Mouse (Mus musculus) lung, embryonic 16.5 days (tissue): ENCODE data around the gene Il27. TPM values are rescaled to one million over a fixed set of nuclear protein-coding genes. Genes with fewer than 3 reads are reported as not detected.

ENCODE experiments used
- ATAC-seq: fragments of 200-750 bp; cut with Nextera tagmentation; 2 replicates; pipeline ENCODE4 v1.8.0; 2017; ENCODE audit warnings: low read depth, mild to moderate bottlenecking, moderate library complexity
- H3K27ac ChIP-seq: fragments of 300-500 bp; sonication (generic); 2 replicates; pipeline ENCODE4 v1.5.1; 2014; ENCODE audit warnings: mild to moderate bottlenecking, control low read depth, low read length
- H3K27me3 ChIP-seq: fragments of 300-500 bp; sonication (generic); 2 replicates; pipeline ENCODE4 v1.6.1; 2014; ENCODE audit warnings: low read depth, low read length, mixed read lengths; ENCODE audit not compliant: control insufficient read depth, insufficient read depth
- H3K36me3 ChIP-seq: fragments of 300-500 bp; sonication (generic); 2 replicates; pipeline ENCODE4 v1.6.1; 2014; ENCODE audit warnings: low read length; ENCODE audit not compliant: control insufficient read depth, insufficient read depth
- H3K4me1 ChIP-seq: fragments of 300-500 bp; sonication (generic); replicated peaks from 2 replicates; pipeline ENCODE4 v1.6.1; 2014; ENCODE audit warnings: low read length, mixed read lengths; ENCODE audit not compliant: control insufficient read depth, insufficient read depth
- H3K4me2 ChIP-seq: fragments of 300-500 bp; sonication (generic); 2 replicates; pipeline ENCODE4 v1.6.1; 2014; ENCODE audit warnings: low read depth, low read length, control low read depth
- H3K4me3 ChIP-seq: fragments of 300-500 bp; sonication (generic); 2 replicates; pipeline ENCODE4 v1.5.1; 2014; ENCODE audit warnings: mild to moderate bottlenecking, low read length, control low read depth
- H3K9ac ChIP-seq: fragments of 300-500 bp; sonication (generic); 2 replicates; pipeline ENCODE4 v1.6.1; 2014; ENCODE audit warnings: low read length, control low read depth
- H3K9me3 ChIP-seq: fragments of 300-500 bp; sonication (generic); 2 replicates; pipeline ENCODE4 v1.6.1; 2016; ENCODE audit warnings: low read length; ENCODE audit not compliant: control insufficient read depth
- WGBS: fragments of 180-500 bp; shearing (Covaris S2); extraction: QIAGEN DNeasy Blood & Tissue Kit; methylation state at CpG from one replicate; pipeline ENCODE4 v1.1.7; 2014; 5-methylcytosine and 5-hydroxymethylcytosine counted together
- polyA plus RNA-seq: library from polyadenylated mRNA; unstranded; fragments of >200 nt; fragmentation: Nextera tagmentation; extraction: Ambion mirVana; gene quantifications from 2 replicates; pipeline ENCODE4 v1.2.1, GENCODE M21; 2015

Il27 gene
- polyA plus RNA-seq, 1 experiment from 2014 or later = not detected

DNA sequence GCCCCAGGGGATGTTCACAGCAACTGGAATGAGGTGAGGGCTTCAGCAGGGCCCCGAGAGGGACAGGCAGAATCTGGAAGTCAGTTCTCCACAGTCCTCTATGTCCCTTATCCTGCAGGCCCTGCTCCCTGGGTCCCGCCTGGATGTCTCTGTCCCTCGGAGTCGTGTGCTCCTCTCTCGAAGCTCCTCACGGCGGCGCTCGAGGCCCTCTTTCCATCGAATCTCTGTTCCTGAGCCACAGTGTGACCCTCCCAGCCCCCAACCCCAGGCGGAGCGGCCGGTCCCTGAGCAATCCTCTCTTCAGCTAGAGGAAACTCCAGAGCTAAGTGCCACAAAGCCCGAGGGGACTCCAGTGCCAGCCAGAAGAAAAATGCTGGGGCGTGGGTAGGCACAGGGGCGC is 7.0 kb downstream of the Il27 start:
- ATAC-seq = peak; percentile 63
- Histone ChIP-seq H3K9me3 (no peaks in the 10 kb centered on the region), H3K27me3 (no peaks in the 10 kb centered on the region), H3K4me3 (no peak overlapping the region), H3K9ac (peak overlapping the region; percentile 39; the same call in 1 of the 2 replicates), H3K36me3 (no peaks in the 10 kb centered on the region), H3K4me2 (peak overlapping the region; percentile 6; the same call in 1 of the 2 replicates), H3K4me1 (peaks cover 3% of the 10 kb centered on the region), H3K27ac (no peak overlapping the region)
- 8% methylated on average over 16 of the region's 16 CpGs for WGBS

DNA sequence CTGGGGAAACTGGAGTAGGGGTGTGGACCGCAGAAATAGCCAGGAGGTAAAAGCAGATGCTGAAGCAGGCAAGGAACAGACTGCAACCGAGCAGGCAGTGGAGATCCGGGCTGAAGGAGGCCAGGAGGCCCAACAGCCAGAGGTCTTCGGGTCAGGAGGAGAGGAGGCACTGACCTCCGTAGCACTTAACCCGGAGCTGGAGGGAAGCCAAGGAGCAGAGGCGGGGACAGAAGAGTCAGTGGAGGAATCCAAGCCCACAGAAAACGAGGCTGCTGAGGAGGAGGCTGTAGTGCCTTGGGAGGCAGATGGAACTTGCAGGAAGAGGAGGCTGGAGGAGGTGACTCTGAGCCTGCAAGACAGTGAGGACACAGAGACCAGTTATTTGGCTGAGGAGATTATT is 7.9 kb downstream of the Il27 start:
- H3K9ac ChIP-seq = peak overlapping the region; percentile 16; the same call in 1 of the 2 replicates
- no peaks in the 10 kb centered on the region for H3K9me3 ChIP-seq
- 25% methylated on average over 8 of the region's 8 CpGs for WGBS
- H3K4me1 ChIP-seq = peaks cover 6% of the 10 kb centered on the region
- no peak overlapping the region for H3K27ac ChIP-seq
- H3K4me2 ChIP-seq = no peak overlapping the region
- H3K27me3 ChIP-seq = no peaks in the 10 kb centered on the region
- H3K36me3 ChIP-seq = no peaks in the 10 kb centered on the region
- ATAC-seq = no peak
- no peak overlapping the region for H3K4me3 ChIP-seq

DNA sequence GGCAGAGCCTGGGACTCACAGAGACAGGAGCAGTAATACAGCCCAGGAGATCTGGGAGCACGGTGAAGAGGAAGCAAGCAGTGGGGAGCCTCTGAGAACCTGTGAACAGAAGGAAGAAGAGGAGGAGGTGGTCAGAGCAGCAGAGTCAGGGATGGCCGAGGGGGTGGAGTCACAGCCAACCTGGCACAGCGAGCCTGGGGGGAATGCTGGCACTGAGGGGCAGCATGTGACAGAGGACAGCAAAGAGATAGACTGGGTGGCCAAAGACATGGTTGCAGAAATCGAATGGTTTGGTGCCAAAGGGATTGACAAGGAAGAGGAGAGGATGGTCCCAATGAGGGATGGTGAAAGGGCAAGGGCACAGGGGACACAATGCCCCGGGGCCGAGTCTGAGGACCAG is 9.0 kb downstream of the Il27 start, which contains the start of gene Cln3:
Gene Cln3 (minus strand): TSS at position 101 of the 400 bp plus-strand sequence.
- Histone ChIP-seq H3K27ac (no peak within 1 kb of the TSS), H3K4me1 (peaks cover 6% of the 10 kb centered on the region), H3K36me3 (no peaks in the 10 kb centered on the region), H3K9me3 (no peaks in the 10 kb centered on the region), H3K9ac (peak within 1 kb of the TSS; percentile 16; the same call in 1 of the 2 replicates), H3K4me3 (no peak within 1 kb of the TSS), H3K4me2 (no peak within 1 kb of the TSS), H3K27me3 (no peaks in the 10 kb centered on the region)
- WGBS = 65% methylated on average over 6 of the region's 6 CpGs
- no peak for ATAC-seq

DNA sequence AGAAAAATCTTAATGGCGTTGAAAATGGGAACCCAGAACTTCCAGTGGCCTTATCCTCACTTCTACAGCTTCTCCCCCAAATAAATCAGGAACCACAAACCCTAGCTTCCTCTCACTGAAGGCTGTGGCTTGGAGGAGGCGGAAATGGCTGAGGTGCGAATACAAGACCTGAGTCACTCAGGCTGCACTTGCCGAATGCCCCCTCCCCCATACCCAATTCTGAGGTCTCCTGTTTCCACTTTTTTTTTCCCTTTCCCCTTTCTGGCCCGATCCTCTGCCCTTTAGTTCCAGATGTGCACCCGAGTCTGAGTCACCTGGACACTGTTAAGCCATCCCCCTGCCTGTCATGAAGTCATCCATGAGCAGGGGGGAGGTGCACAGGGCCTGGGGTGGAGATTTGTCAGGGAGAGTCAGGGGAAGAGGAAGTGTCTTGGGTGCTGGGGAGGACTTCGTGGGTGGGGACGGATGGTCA is 10.2 kb downstream of the Il27 start, which contains the start of gene Apobr:
Gene Apobr (plus strand): TSS at position 437 of the 472 bp plus-strand sequence.
- Histone ChIP-seq H3K4me2 (peak within 1 kb of the TSS; percentile 88), H3K27ac (no peak within 1 kb of the TSS), H3K27me3 (no peaks in the 10 kb centered on the region), H3K36me3 (no peaks in the 10 kb centered on the region), H3K9me3 (no peaks in the 10 kb centered on the region), H3K9ac (no peak within 1 kb of the TSS), H3K4me3 (peak within 1 kb of the TSS; percentile 53), H3K4me1 (peaks cover 6% of the 10 kb centered on the region)
- WGBS = 75% methylated on average over 8 of the region's 8 CpGs
- ATAC-seq = no peak

DNA sequence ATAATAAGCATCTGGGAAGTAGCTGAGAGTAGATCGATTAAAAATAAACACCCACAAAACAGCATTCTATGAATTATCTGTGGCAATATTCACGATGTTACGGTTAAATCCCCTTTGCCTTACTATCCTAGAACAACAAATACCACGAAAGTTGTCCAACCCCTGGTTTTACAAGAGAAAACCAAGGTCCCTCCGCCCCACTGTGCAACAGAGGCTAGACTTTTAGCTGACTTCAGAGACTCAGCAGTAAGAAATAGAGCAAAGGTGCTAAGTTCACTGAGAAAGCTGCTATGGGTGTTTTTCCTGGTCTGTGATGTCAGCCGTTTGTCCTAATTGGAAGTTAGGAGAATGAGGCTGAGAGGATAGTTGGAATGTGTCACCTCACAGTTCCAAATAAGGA is 11.0 kb downstream of the Il27 start:
- no peaks in the 10 kb centered on the region for H3K9me3 ChIP-seq
- no peak for ATAC-seq
- 43% methylated on average over 6 of the region's 6 CpGs for WGBS
- H3K27ac ChIP-seq = peak overlapping the region; percentile 70
- H3K9ac ChIP-seq = peak overlapping the region; percentile 68
- peaks cover 6% of the 10 kb centered on the region for H3K4me1 ChIP-seq
- peak overlapping the region; percentile 88 for H3K4me2 ChIP-seq
- H3K27me3 ChIP-seq = no peaks in the 10 kb centered on the region
- no peaks in the 10 kb centered on the region for H3K36me3 ChIP-seq
- H3K4me3 ChIP-seq = peak overlapping the region; percentile 53

DNA sequence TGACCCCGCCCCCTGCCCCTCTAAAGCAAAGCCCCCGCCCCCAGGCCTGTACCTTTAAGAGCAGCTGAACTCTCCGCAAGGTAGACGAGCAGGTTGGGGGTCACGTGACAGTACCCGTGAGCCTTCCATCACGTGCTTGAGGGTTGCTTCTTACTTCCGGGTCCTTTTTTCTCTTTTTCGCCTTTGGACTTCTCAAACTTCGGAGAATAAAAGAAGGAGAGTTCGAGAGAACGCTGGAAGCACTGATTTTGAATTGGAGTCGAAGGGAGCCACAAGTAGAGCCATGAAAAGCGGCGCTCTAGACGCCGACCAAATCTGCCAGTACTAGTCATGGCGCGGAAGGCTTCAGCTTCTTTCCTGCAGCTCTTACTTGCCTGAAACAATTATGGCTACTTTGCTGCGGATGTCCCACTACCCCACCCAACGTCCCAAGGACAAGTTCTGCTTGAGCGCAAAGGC is 11.5 kb downstream of the Il27 start:
- Histone ChIP-seq H3K27ac (peak overlapping the region; percentile 70), H3K4me3 (peak overlapping the region; percentile 53), H3K4me1 (peaks cover 6% of the 10 kb centered on the region), H3K4me2 (peak overlapping the region; percentile 88), H3K27me3 (no peaks in the 10 kb centered on the region), H3K36me3 (no peaks in the 10 kb centered on the region), H3K9me3 (no peaks in the 10 kb centered on the region), H3K9ac (peak overlapping the region; percentile 68)
- ATAC-seq = peak; percentile 86
- under 1% methylated on average over 22 of the region's 22 CpGs for WGBS

DNA sequence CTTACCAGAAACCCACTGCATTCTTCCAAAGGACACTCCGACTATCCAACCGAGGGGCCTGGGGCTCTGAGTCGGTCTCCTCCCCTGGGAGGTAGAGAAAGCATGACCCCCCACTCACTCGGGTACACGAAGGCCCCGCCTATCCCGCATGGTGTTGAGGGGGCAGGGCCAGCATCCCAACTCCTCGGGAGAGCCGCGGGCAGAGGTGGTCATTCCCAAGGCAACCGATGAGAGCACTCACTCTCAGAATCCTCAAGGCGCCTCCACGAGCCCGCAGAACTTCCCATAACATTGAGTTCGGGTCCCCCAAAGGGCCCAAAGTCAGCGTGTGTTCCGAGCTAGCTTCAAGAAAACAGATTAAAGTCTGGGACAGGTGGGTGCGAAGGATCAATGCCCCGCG is 12.0 kb downstream of the Il27 start:
- Histone ChIP-seq H3K9me3 (no peaks in the 10 kb centered on the region), H3K36me3 (no peaks in the 10 kb centered on the region), H3K27ac (peak overlapping the region; percentile 70; the same call in 1 of the 2 replicates), H3K4me1 (peaks cover 6% of the 10 kb centered on the region), H3K27me3 (no peaks in the 10 kb centered on the region), H3K9ac (peak overlapping the region; percentile 68), H3K4me2 (peak overlapping the region; percentile 88), H3K4me3 (peak overlapping the region; percentile 53)
- peak; percentile 46; the same call in 1 of the 2 replicates for ATAC-seq
- WGBS = 1% methylated on average over 20 of the region's 20 CpGs

DNA sequence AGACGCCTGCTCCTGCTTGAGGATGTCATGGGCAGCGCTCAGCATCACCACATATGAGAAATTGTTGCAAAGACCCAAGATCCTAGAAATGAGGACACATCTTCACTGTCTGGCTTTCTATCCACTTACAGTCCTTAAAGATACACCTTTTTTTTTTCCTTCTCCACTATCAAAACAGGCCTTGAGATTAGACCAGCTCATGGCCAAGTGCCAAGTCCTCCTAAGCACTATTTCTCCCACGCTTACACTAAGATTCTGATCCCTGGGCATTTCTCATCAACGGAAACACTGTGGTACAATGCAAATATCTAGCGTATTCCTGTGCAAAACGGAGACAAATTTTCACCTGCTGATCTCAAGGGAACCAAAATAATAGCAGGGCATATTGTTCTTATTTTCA is 13.1 kb downstream of the Il27 start:
- no peak overlapping the region for H3K4me2 ChIP-seq
- H3K27me3 ChIP-seq = no peaks in the 10 kb centered on the region
- H3K36me3 ChIP-seq = no peaks in the 10 kb centered on the region
- no peak overlapping the region for H3K27ac ChIP-seq
- H3K4me3 ChIP-seq = no peak overlapping the region
- peaks cover 4% of the 10 kb centered on the region for H3K4me1 ChIP-seq
- no peak overlapping the region for H3K9ac ChIP-seq
- H3K9me3 ChIP-seq = no peaks in the 10 kb centered on the region
- 74% methylated on average over 6 of the region's 6 CpGs for WGBS
- ATAC-seq = no peak

DNA sequence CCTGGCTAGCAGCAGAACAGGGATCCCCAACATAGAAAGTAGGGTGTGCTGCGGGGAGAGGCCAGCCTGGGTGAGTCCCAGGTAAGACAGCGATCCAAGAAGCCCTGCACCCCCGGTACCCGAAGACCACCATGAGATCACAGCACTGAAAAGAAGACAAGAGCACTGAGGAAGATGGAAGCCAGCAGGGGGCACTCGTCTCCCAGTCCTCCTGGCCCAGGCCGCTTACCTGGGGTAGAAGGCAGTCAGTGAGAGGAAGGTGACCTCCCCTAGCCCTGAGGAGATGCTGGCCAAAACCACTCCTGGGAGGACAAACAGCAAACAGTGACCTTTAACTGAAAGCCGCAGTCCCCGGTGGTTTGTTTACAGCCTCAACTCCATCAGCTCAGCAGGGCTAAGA is 15.6 kb downstream of the Il27 start:
- Histone ChIP-seq H3K27ac (no peak overlapping the region), H3K9ac (no peak overlapping the region), H3K4me3 (no peak overlapping the region), H3K9me3 (no peaks in the 10 kb centered on the region), H3K36me3 (no peaks in the 10 kb centered on the region), H3K4me1 (peaks cover 3% of the 10 kb centered on the region), H3K4me2 (no peak overlapping the region), H3K27me3 (no peaks in the 10 kb centered on the region)
- WGBS = 42% methylated on average over 8 of the region's 8 CpGs
- ATAC-seq = no peak
